Mouse (Mus musculus) gonadal fat pad, adult 2 months (tissue): ENCODE data around the gene Id2. TPM values are rescaled to one million over a fixed set of nuclear protein-coding genes. Genes with fewer than 3 reads are reported as not detected.

ENCODE experiments used
- DNase-seq: peaks from one replicate; pipeline ENCODE4 v3.0.0-alpha.2; 2012; ENCODE audit warnings: low read depth
- polyA plus RNA-seq: library from polyadenylated mRNA; depleted of rRNA; stranded (reverse); fragments of >200 nt; gene quantifications from 2 replicates; pipeline ENCODE4 v1.2.3, GENCODE M21; 2012

Id2 gene
- polyA plus RNA-seq, 1 experiment = 69.6 TPM

DNA sequence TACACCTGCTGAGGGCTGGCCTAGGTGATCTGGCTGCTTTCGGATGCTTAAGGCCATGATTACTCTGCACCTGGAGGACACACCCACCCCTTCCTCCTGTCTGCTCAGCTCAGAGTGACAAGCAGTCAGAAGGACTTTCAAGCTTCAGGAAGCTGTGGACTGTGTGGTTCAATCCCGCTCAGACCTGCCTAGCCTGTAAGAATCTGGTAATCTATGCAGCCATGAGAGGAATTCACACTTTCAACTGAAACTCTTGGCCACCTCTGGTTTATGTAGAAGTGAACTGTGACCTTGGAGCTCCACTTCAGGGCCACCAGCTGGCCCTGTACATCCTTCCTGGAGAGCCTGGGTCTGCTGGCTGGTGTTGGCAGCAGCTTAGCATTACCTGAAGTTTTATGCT lies 11.9 kb upstream of the Id2 start:
- no peak for DNase-seq

DNA sequence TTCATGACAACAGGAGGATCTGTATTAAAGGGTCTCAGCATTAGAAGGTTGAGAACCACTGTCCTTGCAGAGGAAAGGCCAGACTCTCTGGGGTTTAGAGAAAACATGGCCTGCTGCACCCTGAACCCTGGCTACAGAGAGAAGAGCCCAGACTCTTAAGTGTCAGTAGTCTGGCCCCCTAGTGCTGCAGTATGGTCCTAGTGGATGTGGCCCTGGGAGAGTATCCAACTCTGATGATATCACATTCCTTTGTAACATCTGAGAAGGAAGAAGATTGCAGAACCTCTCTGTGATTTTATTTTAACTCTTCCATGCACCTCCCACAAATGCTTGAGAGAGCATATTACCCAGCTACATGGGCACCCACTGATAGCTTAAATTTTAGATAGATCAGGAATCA lies 7.6 kb upstream of the Id2 start:
- no peak for DNase-seq

DNA sequence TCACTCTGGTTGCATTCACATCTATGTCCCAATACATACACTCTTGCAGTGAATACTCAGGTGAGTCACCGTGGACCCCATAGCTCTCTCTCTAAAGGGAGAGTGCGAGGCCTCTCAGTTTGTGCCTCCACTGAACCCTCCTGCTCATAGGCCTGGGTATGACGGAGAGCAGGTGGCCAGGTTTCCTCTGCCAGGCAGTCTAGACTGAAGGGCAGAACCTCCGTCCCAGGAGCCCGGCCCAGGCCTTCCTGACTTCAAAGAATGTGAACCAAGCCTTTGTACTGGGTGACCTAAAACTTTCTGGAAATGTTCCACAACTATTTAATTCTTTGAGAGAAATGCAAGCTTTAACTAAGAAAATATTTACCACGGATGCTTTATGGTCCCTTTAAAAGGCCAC lies 7.0 kb upstream of the Id2 start:
- no peak for DNase-seq

DNA sequence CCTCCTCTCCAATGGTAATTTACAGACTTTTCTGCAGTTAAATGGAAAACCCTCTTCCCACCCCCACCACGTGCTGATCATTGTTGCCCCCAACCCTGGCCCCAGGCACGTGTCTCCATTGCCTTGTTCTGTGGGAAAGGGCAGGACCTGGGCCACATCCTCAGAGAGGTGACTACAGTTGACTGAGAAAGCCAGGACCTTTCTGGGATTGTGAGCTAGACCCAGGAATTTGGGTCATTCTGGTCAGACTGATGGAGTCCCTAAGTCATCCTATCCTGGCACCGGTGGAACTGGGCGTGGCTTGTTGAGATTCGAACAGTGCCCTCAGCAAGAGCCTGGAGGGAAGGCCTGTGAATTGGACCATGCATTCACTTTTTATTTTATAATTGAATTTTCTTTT lies 4.4 kb upstream of the Id2 start:
- no peak for DNase-seq

DNA sequence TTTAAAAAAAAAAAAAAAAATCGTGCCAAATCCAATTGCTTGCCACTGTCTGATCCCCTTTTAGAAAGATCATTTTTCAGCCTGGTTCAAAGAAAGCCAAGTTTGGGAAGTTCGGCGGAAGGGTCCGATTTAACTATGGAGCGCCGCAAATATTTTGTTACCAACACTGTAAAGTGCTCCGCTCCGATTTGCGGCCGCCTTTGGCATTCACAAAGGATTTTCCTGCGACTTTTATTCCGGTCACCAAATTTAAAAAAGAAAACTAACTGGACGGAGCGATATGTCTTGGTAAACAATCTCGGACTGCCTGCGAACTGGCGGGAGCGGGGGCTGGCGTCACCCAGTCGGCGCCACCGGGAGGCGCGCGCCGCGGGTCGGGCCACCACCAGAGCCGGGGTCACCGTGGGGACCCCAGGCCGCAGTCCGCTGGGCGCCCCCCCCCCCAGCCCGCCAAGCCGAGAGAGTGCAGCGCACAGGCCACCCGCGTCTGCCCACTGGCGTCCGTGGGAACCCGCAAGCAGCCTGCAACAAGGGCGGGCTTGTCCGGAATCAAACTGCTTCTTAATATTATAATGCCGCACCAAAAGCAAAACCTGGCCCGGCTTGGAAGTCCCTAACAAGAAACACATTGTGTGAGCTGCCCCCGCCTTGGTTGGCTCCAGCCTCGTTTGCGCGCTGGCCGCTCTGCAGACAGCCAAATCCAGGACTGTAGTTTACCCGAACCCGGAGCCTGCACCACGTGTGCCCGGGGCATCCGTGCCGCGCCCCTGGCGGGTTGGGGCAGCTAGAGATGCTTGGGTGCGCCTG lies 3.7 kb upstream of the Id2 start:
- DNase-seq = no peak

DNA sequence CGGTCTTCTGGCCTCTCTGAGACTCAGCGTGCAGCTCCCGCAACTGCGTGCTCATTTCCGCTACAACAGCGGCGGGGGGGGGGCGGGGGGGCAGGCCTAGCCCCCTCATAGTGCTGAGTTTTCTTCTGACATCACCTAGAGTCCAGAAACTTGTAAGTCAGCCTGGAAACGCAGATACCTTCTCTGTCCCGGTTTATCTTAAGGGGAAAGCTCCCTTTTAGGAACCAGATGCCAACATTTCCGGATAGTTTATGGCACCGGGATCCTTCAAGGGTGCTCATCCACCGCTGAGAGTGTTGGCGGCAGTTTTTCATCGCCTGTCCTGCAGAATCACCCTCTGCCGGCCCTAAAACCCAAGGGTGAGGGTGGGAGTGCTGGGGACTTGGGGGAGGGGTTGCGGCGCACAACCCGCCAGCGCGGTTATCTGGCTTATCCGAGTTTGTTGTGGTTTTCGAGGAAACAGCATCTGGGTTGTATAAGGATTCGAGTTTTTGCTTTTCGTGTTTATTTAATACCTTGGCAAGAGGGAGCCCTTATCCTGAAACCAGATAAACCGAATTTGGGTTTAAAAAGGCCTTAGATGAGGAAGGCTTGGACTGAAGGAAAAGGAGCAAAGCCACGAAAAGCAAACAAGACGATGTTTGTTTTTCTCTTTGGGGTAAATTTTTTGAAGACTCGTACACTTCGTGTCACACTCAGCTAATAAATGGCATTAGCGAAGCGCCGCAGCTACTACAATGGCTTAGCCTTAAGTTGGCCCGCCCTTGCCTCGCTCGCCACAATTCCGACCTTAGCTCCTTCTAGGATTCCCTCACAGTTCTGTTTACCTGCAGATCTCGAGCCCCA lies 2.8 kb upstream of the Id2 start:
- no peak for DNase-seq

DNA sequence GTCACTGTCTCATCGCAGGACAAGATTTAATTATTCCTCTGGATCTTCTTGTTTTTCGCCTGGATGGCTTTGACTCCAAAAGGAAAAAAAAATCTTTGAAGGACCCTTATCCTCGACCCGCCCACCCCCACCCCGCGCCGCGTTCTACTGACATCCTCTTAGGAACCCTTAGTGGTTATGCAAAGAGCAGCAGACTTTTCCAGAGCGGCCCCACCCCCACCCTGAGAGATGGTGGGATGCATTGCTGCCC lies 2.3 kb upstream of the Id2 start:
- no peak for DNase-seq

DNA sequence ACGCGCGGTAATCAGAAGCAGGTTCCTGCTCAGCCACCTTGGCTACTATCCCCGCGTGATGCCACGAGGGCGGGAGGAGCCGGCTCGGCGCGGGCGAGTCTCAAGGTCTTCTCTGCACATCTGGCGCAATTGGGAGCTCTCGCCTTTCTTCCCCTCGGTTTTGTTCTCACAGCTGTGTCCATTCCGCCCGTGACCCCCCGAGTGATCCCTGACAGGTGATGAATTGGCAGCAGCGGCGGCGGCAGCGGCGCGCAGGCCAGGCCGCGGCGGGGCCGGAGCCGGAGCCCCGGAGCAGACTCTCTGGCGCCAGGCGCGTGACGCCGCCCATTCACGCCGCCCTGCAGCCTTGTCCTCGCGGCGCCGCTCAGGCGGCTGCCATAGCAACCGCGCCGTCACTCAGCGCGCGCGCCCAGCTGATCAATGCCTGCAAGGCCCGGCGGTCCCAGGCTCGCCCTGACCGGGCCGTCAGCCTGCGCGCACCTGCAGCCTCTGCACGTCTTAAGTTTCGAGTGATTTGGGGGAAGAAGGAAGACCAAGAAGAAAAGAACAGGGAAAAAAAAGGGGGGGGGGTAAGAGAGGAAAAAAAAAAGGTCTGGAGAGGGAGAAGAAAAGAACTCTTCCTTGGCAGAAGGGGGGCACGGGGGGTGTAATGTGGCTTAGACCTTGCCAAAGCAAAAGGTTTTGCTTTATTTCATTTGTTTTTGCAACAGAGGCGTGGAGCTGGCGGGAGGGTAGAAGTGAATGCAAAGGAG lies 1.8 kb upstream of the Id2 start:
- DNase-seq = no peak

DNA sequence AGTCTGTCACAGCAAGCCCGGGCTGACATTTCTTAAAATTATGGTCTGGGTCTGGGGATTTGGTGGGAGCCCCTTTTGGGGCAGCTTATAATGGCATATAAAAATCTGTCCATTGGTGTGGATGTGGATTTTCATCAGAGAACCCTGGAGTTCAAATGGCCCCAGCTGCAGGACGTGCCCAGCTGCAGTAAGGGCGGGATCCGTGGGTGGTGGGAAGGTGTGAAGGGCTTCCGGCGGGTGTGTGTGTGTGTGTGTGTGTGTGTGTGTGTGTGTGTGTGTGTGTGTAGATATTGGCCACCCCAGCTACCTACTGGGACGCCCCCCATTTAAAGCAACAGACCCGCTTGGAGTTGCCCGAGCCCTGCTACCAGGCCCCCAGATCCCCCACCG lies 1.2 kb upstream of the Id2 start:
- no peak for DNase-seq

DNA sequence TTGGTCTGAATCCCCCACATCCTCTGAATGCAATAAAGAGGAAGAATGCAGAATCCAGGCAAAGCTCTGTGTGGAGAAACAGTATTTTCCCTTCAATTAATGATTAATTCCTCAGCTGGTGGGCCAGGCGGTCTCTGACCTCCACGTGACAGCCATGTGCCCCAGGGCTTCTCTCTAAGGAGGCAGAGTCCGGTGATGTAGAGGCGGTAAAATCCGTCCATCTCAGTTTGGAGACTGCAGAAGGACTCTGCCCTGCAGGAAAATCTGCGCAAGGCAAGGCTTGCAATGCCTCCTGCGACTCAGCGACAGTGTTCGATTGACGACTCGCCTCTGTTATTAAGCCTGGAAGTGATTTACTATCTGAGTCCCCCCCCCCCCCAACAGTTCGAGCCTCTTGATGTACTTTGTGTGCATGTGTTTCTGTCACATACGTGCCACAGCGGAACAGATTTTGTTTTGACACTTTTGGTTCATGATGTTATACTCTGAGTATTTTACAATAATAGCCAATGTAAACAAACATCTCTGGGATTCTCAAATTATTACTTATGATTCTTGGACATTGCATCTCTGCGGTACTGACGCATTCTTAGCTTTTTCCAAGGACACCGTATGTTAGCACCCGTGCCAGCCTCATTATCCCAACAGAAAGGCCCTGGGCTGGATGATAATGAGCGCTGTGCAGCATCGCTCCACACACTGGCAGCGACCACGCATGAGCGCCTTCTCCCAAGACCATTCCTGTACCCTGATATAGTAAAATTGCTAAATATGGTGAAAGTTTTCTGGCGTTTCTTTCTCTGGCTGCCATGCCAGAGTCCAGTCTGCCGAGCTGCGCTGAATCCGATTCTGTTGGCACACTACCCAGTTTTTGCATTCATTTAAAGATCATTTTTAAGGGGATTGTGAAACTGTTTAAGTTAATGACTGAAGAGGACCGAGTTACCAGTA lies 545 bp upstream of the Id2 start:
- no peak for DNase-seq

DNA sequence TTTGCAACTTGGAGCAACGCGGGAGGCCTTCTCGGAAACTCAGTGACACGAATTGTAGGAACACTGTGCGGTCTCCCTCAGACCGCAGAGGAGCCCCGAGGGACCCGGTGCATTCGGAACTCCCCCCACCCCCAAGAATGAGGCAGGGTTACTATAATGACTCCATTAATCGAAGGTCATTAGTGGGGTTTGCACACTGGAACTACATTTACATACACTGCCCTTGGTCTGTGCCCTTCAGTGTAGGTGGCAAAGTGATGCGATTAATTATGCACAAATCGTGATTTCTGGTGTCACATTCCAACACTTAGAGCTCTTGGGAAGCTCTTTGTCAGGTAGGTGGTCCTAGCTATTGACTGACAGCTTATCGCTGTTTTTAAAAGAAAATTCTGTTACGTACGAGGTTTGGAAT lies 294 bp downstream of the Id2 start:
- no peak for DNase-seq

DNA sequence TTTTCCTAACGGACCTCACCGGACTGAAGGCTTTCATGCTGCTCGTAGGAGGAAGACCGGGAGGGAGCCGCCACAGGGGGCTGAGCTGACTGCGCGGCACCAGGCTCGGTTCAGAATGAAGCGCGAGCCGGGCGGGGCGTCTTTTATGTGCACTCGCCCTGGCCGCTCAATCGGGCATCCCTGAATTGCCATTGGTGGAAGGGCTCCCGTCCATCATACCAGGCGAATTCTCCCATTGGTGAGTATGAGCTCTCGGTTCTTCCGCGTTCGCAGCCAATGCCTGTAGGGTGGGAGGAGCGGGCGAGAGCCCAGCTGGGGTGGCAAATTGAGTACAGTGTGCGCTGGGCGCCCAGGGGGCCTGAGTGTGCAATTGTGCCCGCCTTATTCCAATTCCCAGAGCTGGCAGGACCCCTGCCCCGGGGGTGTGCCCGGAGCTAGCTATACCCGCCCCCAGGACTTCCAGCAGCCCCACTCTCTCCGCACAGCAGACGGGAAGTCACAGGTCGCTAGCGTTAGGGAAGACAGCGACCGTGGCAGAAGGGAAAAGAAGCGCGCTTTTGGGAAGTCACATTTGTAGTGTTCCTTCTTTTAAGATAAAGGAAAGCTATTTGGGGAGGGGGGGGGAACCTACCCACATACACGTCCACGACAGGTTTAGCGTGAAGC lies 833 bp downstream of the Id2 start:
- no peak for DNase-seq

DNA sequence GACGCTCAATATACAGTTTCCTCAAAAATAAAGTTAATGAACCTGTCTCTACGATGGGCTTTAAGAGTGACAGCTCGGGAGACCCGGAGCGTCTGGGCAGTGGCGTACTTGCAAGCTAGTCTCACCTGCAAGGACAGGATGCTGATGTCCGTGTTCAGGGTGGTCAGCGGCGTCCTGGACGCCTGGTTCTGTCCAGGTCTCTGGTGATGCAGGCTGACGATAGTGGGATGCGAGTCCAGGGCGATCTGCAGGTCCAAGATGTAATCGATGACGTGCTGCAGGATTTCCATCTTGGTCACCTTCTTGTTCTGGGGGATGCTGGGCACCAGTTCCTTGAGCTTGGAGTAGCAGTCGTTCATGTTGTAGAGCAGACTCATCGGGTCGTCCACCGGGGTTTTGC lies 1.4 kb downstream of the Id2 start:
- DNase-seq = no peak

DNA sequence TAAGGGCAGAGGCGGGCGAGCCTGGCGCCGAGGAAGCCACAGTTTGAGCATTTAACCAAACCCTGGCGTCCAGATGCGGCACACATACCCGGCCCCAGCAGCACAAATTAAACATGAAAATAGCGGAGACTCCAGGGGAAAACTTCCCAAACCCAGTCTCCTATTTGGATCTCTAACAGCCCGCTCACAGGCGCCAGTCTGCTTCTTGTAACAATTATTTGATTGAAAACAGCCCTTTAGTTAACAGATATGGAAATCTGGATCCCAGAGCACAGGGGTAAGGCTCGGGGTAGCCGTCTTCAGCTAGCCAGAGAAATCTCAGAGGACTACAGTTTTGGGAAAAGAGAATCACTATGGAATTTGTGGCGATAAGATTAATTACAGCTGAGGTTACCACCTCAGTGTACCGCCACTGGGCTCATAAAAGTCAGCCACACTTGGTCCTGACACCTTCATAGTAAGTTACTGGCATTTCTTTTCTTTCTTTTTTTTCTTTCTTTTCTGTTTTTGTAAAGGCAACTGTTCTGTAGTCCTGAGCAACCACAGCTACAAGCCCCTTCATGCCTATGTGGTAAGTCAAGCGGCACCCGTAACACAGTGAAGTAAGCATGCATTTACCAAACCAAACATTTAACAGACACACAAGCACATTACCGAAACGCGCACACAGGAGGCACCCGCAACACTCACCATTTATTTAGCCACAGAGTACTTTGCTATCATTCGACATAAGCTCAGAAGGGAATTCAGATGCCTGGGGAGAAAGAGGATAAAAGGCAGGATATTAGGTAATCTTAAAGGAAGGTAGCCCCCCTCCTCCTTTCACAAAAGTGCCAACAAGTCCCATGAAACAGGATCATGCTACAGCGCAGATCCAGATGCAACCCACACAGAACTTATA lies 2.1 kb downstream of the Id2 start:
- DNase-seq = no peak

DNA sequence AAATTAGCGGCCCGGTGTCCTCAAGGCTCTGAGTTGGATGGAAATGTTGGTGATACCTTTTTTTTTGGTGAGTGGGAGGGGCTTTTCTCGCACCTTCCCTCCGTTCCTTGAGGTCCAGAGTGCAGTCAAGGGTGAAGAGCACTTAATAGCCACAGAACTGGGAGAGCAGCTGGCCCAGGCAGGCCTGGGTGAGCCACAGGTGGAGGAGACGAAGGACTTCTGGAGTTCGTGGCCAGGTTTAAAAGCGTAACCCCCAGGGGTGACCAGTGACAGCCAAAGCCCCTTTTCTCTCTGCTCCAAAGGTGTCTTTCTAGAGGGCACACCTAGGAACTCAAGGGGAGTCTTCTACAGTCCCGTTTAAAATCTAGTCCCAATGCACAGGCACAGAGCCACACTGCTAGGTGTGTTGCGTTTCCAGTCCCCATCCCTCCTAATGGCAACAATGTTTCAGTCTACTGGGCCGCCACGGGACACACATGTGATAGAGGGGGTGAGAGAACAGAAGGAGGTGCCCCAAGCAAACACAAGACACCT lies 3.6 kb downstream of the Id2 start:
- DNase-seq = no peak

DNA sequence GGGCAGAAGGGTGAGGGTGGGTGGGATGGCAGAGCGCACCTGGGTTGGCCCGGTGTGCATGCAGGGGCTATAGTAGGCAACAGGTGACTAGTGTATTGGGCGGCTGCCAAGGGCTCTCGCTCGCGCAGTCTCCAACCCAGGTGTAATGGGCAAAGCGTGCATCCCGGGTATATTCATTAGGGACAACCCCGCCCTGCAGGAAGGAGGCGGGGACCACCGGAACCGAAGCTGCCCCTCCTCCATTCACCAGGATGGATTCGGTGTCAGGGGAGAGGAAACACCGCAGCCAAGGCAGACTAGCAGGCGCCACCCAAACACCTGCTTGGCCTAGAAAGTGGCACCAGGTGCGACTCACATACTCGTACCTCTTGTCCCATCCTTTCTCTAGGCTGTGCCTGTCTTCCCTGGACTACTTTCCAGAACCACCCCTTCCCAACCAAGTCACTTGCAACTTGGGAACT lies 4.2 kb downstream of the Id2 start:
- no peak for DNase-seq

DNA sequence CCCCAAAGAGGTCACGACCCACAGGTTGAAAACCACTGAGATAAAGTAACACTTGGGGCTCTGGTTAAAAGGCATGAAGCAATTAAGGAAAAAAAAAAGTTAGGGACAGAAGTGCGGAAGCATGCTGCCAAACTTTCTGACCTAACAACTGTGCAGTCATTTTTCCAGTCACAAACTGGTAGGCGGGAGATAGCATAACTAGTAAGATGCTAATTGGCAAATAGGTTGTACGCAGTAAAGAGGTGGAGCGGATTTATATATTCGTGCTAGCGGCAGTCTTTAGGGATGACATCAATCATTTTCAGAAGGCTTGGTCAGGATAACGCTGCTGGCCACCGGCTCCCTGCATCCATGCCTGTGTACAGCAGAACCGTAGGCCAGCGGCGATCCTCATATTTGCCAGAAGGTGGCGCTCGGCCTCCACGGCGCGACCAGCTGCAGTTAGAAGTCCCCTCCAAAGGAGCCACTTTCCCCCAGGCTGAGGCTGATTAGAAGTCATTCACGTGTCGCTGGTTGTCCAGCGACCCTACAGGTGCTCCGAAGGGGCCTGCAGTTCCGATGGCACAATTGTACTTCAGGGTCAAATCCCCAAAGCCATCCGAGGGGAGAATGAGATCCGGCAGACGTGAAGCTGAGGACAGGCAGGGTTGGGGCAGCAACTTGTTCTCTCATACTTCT lies 4.8 kb downstream of the Id2 start:
- no peak for DNase-seq

DNA sequence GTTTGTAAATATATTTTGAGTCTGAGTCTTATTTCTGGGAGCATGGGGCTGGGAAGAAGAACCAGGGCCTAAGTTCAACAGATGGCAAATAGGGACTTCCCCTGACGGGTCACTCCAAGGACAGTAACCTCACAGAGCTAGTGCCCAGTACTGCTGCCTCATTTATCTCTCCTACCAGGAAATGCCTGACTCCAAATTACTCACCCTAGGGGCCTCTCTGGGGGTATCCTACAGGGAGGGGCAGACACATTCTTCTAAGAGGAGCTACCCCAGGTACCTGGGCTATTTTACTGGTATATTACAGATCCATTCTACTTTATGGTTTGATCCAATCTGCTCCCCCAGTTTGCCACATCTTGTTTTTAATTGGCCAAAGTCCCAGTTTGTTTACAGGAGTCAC lies 7.5 kb downstream of the Id2 start:
- DNase-seq = no peak

DNA sequence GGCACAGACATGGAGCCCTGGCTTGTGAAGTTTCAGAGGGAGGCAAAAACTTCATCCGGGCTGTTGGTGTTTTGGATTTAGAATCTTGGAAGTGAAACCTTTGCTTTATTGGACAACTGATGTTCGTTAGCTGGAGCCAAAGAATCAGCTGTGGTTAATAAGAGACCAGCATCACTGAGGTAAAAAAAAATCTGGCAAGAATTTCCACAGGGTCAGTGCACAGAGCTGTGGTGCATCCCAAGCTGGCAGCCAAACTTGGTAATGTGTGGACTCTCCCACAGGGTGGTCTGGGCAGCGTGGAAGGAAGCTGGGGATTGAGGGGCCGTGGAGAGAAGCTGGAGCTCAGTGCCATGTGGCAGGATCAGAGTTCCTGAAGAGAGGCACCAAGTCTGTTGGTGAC lies 10.0 kb downstream of the Id2 start:
- no peak for DNase-seq
